Mouse (Mus musculus): ENCODE measurements around the gene Ubald2. TPM values are rescaled to one million over a fixed set of nuclear protein-coding genes. Genes with fewer than 3 reads are reported as not detected.

Gene Ubald2
- polyA plus RNA-seq, 1 experiment from 2014 or later: 60.6 TPM

DNA sequence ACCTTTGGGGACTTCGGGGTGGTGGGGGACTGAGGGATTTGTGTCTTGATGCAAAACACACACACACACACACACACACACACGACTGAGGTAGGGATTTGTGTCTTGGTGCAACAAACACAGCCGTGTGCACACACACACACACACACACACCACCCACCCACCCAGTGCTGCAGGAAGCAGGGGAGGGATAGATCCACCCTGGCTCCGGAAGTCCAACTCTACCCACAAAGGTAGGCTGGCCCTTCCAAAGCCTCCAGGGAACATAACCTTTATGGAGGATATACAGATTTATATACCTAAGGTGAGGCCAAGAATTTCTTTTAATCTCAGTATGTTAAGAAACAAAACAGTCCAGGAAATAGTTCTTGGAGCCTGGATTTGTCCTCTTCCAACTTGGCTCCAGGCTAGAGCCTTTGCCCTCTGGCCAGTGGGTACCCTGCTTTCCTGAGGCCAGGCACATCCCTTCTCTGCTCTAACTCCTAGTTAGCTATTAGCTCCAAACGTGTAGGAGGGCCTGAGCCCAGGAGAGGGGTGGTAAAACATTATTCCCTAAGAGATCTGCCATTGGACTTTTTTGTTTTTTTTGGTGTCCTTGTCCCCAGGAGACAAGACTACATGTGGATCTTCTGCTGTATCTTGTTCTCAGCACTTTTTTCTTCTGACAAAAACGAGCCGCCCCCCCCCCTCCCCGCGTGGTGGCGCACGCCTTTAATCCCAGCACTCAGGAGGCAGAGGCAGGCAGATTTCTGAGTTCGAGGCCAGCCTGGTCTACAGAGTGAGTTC, 1.3 kb downstream of the Ubald2 start:
- peak overlapping the region; percentile 90 for H3K4me3 ChIP-seq (ENCODE audit: low read depth, low read length)
- peak overlapping the region; percentile 83 for H3K4me2 ChIP-seq
- WGBS (ENCODE audit: insufficient replicate concordance): 47% methylated on average over 12 of the region's 12 CpGs
- ATAC-seq (replicated peaks; ENCODE audit: insufficient number of reproducible peaks, low FRiP score, low TSS enrichment): no peak
- peak overlapping the region; percentile 92 for H3K27ac ChIP-seq (ENCODE audit: low read depth, low read length)
- H3K27me3 ChIP-seq (ENCODE audit: control insufficient read depth, insufficient read depth, low read length): no peaks in the 10 kb centered on the region
- H3K36me3 ChIP-seq (ENCODE audit: control insufficient read depth, insufficient read depth, low read length): peaks cover 7% of the 10 kb centered on the region; the same call in 1 of the 2 replicates
- peaks cover 36% of the 10 kb centered on the region for H3K4me1 ChIP-seq (ENCODE audit: control insufficient read depth, insufficient read depth, low read length)
- H3K9ac ChIP-seq (ENCODE audit: low read depth, low read length): peak overlapping the region; percentile 96
- H3K9me3 ChIP-seq (replicated peaks; ENCODE audit: control insufficient read depth, low read length): no peaks in the 10 kb centered on the region

GRCm38 (mm10) chr11:116435992-116436724, 2.3 kb downstream of the Ubald2 start:
- peak overlapping the region; percentile 68 for H3K9ac ChIP-seq (ENCODE audit: low read depth, low read length)
- H3K4me2 ChIP-seq: peak overlapping the region; percentile 83
- H3K4me3 ChIP-seq (ENCODE audit: low read depth, low read length): peak overlapping the region; percentile 23
- no peaks in the 10 kb centered on the region for H3K27me3 ChIP-seq (ENCODE audit: control insufficient read depth, insufficient read depth, low read length)
- ATAC-seq (replicated peaks; ENCODE audit: insufficient number of reproducible peaks, low FRiP score, low TSS enrichment): no peak
- H3K36me3 ChIP-seq (ENCODE audit: control insufficient read depth, insufficient read depth, low read length): peaks cover 7% of the 10 kb centered on the region; the same call in 1 of the 2 replicates
- H3K9me3 ChIP-seq (replicated peaks; ENCODE audit: control insufficient read depth, low read length): no peaks in the 10 kb centered on the region
- H3K27ac ChIP-seq (ENCODE audit: low read depth, low read length): peak overlapping the region; percentile 74
- peaks cover 33% of the 10 kb centered on the region for H3K4me1 ChIP-seq (ENCODE audit: control insufficient read depth, insufficient read depth, low read length)
- 27% methylated on average over 5 of the region's 5 CpGs for WGBS (ENCODE audit: insufficient replicate concordance)

DNA sequence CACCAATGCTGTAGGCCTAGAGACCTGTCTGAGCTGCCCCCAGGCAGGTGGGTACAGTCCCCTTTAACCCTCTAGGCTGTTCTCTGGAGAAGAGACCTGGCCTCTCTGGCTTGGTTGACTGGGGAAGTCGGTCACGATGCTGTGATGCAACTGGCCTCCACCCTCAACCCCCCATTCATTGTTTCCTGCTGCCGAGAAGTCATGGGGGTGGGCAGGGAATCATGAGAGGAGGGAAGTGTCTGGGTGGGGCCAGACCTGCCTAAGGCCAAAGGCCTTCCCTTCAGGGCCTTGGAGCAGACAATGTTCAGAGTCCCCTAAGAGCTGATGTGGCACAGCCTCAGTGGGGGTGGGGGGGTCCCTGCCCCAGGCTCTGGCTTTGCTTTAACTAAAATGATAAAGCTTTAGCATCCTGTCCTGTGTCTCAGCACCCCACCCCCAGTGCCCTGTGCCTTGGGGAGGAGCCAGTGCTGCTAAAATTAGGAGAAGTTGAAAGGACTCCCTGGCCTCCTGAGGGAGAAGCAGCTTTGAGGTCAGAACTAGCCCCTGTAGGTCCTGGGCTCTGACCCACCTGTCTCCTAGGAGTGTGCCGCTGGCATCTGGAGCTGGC, 2.9 kb downstream of the Ubald2 start:
- no peaks in the 10 kb centered on the region for H3K9me3 ChIP-seq (replicated peaks; ENCODE audit: control insufficient read depth, low read length)
- peak overlapping the region; percentile 74 for H3K27ac ChIP-seq (ENCODE audit: low read depth, low read length)
- ATAC-seq (replicated peaks; ENCODE audit: insufficient number of reproducible peaks, low FRiP score, low TSS enrichment): no peak
- 29% methylated on average over 4 of the region's 4 CpGs for WGBS (ENCODE audit: insufficient replicate concordance)
- H3K36me3 ChIP-seq (ENCODE audit: control insufficient read depth, insufficient read depth, low read length): peaks cover 7% of the 10 kb centered on the region; the same call in 1 of the 2 replicates
- H3K4me1 ChIP-seq (ENCODE audit: control insufficient read depth, insufficient read depth, low read length): peaks cover 33% of the 10 kb centered on the region
- peak overlapping the region; percentile 23 for H3K4me3 ChIP-seq (ENCODE audit: low read depth, low read length)
- peak overlapping the region; percentile 83 for H3K4me2 ChIP-seq
- no peaks in the 10 kb centered on the region for H3K27me3 ChIP-seq (ENCODE audit: control insufficient read depth, insufficient read depth, low read length)
- peak overlapping the region; percentile 68 for H3K9ac ChIP-seq (ENCODE audit: low read depth, low read length)

- H3K9ac ChIP-seq (ENCODE audit: low read depth, low read length): no peak overlapping the region
- WGBS (ENCODE audit: insufficient replicate concordance): 72% methylated on average over 11 of the region's 11 CpGs
- no peaks in the 10 kb centered on the region for H3K27me3 ChIP-seq (ENCODE audit: control insufficient read depth, insufficient read depth, low read length)
- no peak overlapping the region for H3K4me3 ChIP-seq (ENCODE audit: low read depth, low read length)
- peak overlapping the region; percentile 83 for H3K4me2 ChIP-seq
- peak overlapping the region; percentile 74 for H3K27ac ChIP-seq (ENCODE audit: low read depth, low read length)
- peaks cover 7% of the 10 kb centered on the region; the same call in 1 of the 2 replicates for H3K36me3 ChIP-seq (ENCODE audit: control insufficient read depth, insufficient read depth, low read length)
- no peak for ATAC-seq (replicated peaks; ENCODE audit: insufficient number of reproducible peaks, low FRiP score, low TSS enrichment)
- H3K9me3 ChIP-seq (replicated peaks; ENCODE audit: control insufficient read depth, low read length): no peaks in the 10 kb centered on the region
- peaks cover 33% of the 10 kb centered on the region for H3K4me1 ChIP-seq (ENCODE audit: control insufficient read depth, insufficient read depth, low read length)
Observed at GRCm38 (mm10) chr11:116437541-116437940, 3.6 kb downstream of the Ubald2 start.

- Histone ChIP-seq H3K9me3 (replicated peaks; ENCODE audit: control insufficient read depth, low read length) (no peaks in the 10 kb centered on the region), H3K4me3 (ENCODE audit: low read depth, low read length) (no peak overlapping the region), H3K9ac (ENCODE audit: low read depth, low read length) (no peak overlapping the region), H3K4me2 (no peak overlapping the region), H3K27me3 (ENCODE audit: control insufficient read depth, insufficient read depth, low read length) (no peaks in the 10 kb centered on the region), H3K27ac (ENCODE audit: low read depth, low read length) (no peak overlapping the region), H3K4me1 (ENCODE audit: control insufficient read depth, insufficient read depth, low read length) (peaks cover 33% of the 10 kb centered on the region), H3K36me3 (ENCODE audit: control insufficient read depth, insufficient read depth, low read length) (peaks cover 7% of the 10 kb centered on the region; the same call in 1 of the 2 replicates)
- no peak for ATAC-seq (replicated peaks; ENCODE audit: insufficient number of reproducible peaks, low FRiP score, low TSS enrichment)
- 82% methylated on average over 19 of the region's 19 CpGs for WGBS (ENCODE audit: insufficient replicate concordance)
Observed at GRCm38 (mm10) chr11:116439269-116440240, 5.7 kb downstream of the Ubald2 start.

- Histone ChIP-seq H3K9ac (ENCODE audit: low read depth, low read length) (no peak overlapping the region), H3K36me3 (ENCODE audit: control insufficient read depth, insufficient read depth, low read length) (peaks cover 7% of the 10 kb centered on the region; the same call in 1 of the 2 replicates), H3K4me2 (no peak overlapping the region), H3K4me3 (ENCODE audit: low read depth, low read length) (no peak overlapping the region), H3K9me3 (replicated peaks; ENCODE audit: control insufficient read depth, low read length) (no peaks in the 10 kb centered on the region), H3K27me3 (ENCODE audit: control insufficient read depth, insufficient read depth, low read length) (no peaks in the 10 kb centered on the region), H3K27ac (ENCODE audit: low read depth, low read length) (0 out of 2 replicates have a peak overlapping the region, but pooled peaks have one; percentile 41), H3K4me1 (ENCODE audit: control insufficient read depth, insufficient read depth, low read length) (peaks cover 27% of the 10 kb centered on the region)
- 71% methylated on average over 7 of the region's 7 CpGs for WGBS (ENCODE audit: insufficient replicate concordance)
- ATAC-seq (replicated peaks; ENCODE audit: insufficient number of reproducible peaks, low FRiP score, low TSS enrichment): no peak
Observed at GRCm38 (mm10) chr11:116440408-116441068, 6.6 kb downstream of the Ubald2 start.

GRCm38 (mm10) chr11:116442129-116442866, 8.4 kb downstream of the Ubald2 start:
- Histone ChIP-seq H3K9ac (ENCODE audit: low read depth, low read length) (no peak overlapping the region), H3K9me3 (replicated peaks; ENCODE audit: control insufficient read depth, low read length) (no peaks in the 10 kb centered on the region), H3K4me1 (ENCODE audit: control insufficient read depth, insufficient read depth, low read length) (peaks cover 10% of the 10 kb centered on the region), H3K4me3 (ENCODE audit: low read depth, low read length) (no peak overlapping the region), H3K4me2 (no peak overlapping the region), H3K27me3 (ENCODE audit: control insufficient read depth, insufficient read depth, low read length) (peaks cover 12% of the 10 kb centered on the region), H3K36me3 (ENCODE audit: control insufficient read depth, insufficient read depth, low read length) (peaks cover 7% of the 10 kb centered on the region; the same call in 1 of the 2 replicates), H3K27ac (ENCODE audit: low read depth, low read length) (no peak overlapping the region)
- ATAC-seq (replicated peaks; ENCODE audit: insufficient number of reproducible peaks, low FRiP score, low TSS enrichment): no peak
- WGBS (ENCODE audit: insufficient replicate concordance): 76% methylated on average over 15 of the region's 15 CpGs

All from heart, embryonic 11.5 days (tissue).